Mouse (Mus musculus) CH12.LX (cell line): ENCODE data around the gene Uqcrq. TPM values are rescaled to one million over a fixed set of nuclear protein-coding genes. Genes with fewer than 3 reads are reported as not detected.
A peak's percentile ranks its signal among the peaks of the same experiment; 100 is the strongest.

Experiments used
- DNase-seq: peaks from one replicate; pipeline ENCODE4 v3.0.0-alpha.2; 2013; ENCODE audit errors: extremely low read depth
- H3K27ac ChIP-seq: 2 replicates; pipeline ENCODE4 v1.5.1; 2012; ENCODE audit warnings: low read depth, mild to moderate bottlenecking, control low read depth, moderate library complexity; ENCODE audit not compliant: insufficient read depth
- H3K27me3 ChIP-seq: replicated peaks from 2 replicates; pipeline ENCODE3; 2012; ENCODE audit warnings: inconsistent platforms
- H3K36me3 ChIP-seq, 2 experiments: replicated peaks in 1 of 2; 2 replicates each; pipeline versions ENCODE3 to v1.6.1; 2012; ENCODE audit warnings: inconsistent platforms in 1 of 2, low read length in 1 of 2, mild to moderate bottlenecking in 1 of 2, mixed read lengths in 1 of 2, moderate library complexity in 1 of 2; ENCODE audit not compliant: control insufficient read depth in 1 of 2, insufficient read depth in 1 of 2
- H3K4me1 ChIP-seq, 2 experiments: 2 replicates each; pipeline ENCODE4 v1.6.1; 2012; ENCODE audit warnings: inconsistent platforms in 1 of 2, moderate library complexity in 1 of 2; ENCODE audit not compliant: insufficient read depth in 2 of 2, control insufficient read depth in 1 of 2
- H3K4me2 ChIP-seq: 2 replicates; pipeline ENCODE4 v1.6.1; 2012; ENCODE audit warnings: low read depth, mild to moderate bottlenecking, control low read depth; ENCODE audit not compliant: poor library complexity, insufficient read depth, severe bottlenecking
- H3K4me3 ChIP-seq, 3 experiments: fragments of 150-350 bp in 1 of 3; sonication (generic) in 1 of 3; replicated peaks in 1 of 3; 2 replicates each; pipeline versions ENCODE3 to v1.5.1; 2011 to 2012; ENCODE audit warnings: low read depth in 2 of 3, low read length in 2 of 3, mild to moderate bottlenecking in 2 of 3, moderate library complexity in 2 of 3, control low read depth in 1 of 3, improper control_type of control experiment in 1 of 3, inconsistent platforms in 1 of 3, mixed read lengths in 1 of 3; ENCODE audit not compliant: poor library complexity in 1 of 3
- H3K79me2 ChIP-seq: replicated peaks from 2 replicates; pipeline ENCODE4 v1.6.1; 2012; ENCODE audit warnings: mild to moderate bottlenecking, moderate library complexity; ENCODE audit not compliant: control insufficient read depth, poor library complexity, insufficient read depth, severe bottlenecking; ENCODE audit errors: extremely low read depth
- H3K9ac ChIP-seq: 2 replicates; pipeline ENCODE4 v1.6.1; 2012; ENCODE audit warnings: low read depth, mild to moderate bottlenecking, control low read depth, moderate library complexity; ENCODE audit not compliant: insufficient read depth
- H3K9me3 ChIP-seq: replicated peaks from 2 replicates; pipeline ENCODE3; 2012; ENCODE audit warnings: low read length, inconsistent platforms, mixed read lengths
- CHD1 ChIP-seq: IDR thresholded peaks from 2 replicates; pipeline ENCODE4 v1.6.1; 2012; ENCODE audit warnings: low read depth, low read length, improper control_type of control experiment, inconsistent platforms
- CHD2 ChIP-seq: IDR thresholded peaks from 2 replicates; pipeline ENCODE4 v1.6.1; 2011; ENCODE audit warnings: low read length, improper control_type of control experiment
- CTCF ChIP-seq, 2 experiments: IDR thresholded peaks in 1 of 2; conservative IDR thresholded peaks in 1 of 2; 2 replicates each; pipeline ENCODE4 v1.5.1; 2011 to 2012; ENCODE audit warnings: low read depth in 2 of 2, low read length in 2 of 2, improper control_type of control experiment in 1 of 2, inconsistent platforms in 1 of 2, mild to moderate bottlenecking in 1 of 2, moderate library complexity in 1 of 2
- IRF4 ChIP-seq: IDR thresholded peaks from 2 replicates; pipeline ENCODE4 v1.6.1; 2014; ENCODE audit warnings: low read depth, mild to moderate bottlenecking, inconsistent platforms, low read length, improper control_type of control experiment
- JUND ChIP-seq: conservative IDR thresholded peaks from 2 replicates; pipeline ENCODE4 v1.6.1; 2011; ENCODE audit warnings: low read depth, low read length, improper control_type of control experiment
- KAT2A ChIP-seq: IDR thresholded peaks from 2 replicates; pipeline ENCODE4 v1.6.1; 2012; ENCODE audit warnings: low read length, improper control_type of control experiment, inconsistent platforms; ENCODE audit not compliant: insufficient replicate concordance
- MAX ChIP-seq: IDR thresholded peaks from 2 replicates; pipeline ENCODE4 v1.6.1; 2011; ENCODE audit warnings: low read length, improper control_type of control experiment
- MAZ ChIP-seq: IDR thresholded peaks from 2 replicates; pipeline ENCODE4 v1.6.1; 2012; ENCODE audit warnings: low read depth, mild to moderate bottlenecking, inconsistent platforms, low read length, improper control_type of control experiment, moderate library complexity
- SMC3 ChIP-seq: IDR thresholded peaks from 2 replicates; pipeline ENCODE4 v1.6.1; 2011; ENCODE audit warnings: low read depth, low read length, improper control_type of control experiment
- TBP ChIP-seq: conservative IDR thresholded peaks from 2 replicates; pipeline ENCODE4 v1.6.1; 2011; ENCODE audit warnings: low read depth, low read length, improper control_type of control experiment
- TCF12 ChIP-seq: IDR thresholded peaks from 2 replicates; pipeline ENCODE4 v1.6.1; 2014; ENCODE audit warnings: low read depth, mild to moderate bottlenecking, inconsistent platforms, low read length, improper control_type of control experiment
- dilution Hi-C: fragments of 300-500 bp; cut with MboI; formaldehyde crosslinking; loops from 2 replicates; pipeline ENCODE4 v1.14.3; 2020; ENCODE audit warnings: low sequenced_read_pairs; ENCODE audit not compliant: extremely low pct_unique_long_range_greater_than_20kb, extremely low pct_ligation_motif_present
- in situ Hi-C: fragments of 300-500 bp; cut with MboI; formaldehyde crosslinking; loops from 3 replicates; pipeline ENCODE4 v1.14.3; 2019; ENCODE audit warnings: low sequenced_read_pairs, low pct_ligation_motif_present, low pct_unique_long_range_greater_than_20kb, mixed read lengths
- polyA plus RNA-seq: library from polyadenylated mRNA; unstranded; fragments of >175 nt; gene quantifications from 2 replicates; pipeline ENCODE4 v1.2.1, GENCODE M21; 2012; ENCODE audit warnings: low read depth; ENCODE audit not compliant: insufficient read length
- total RNA-seq, 2 experiments: library from RNA; depleted of rRNA; stranded (reverse); fragments of 300-350 nt in 1 of 2; fragments of >200 nt in 1 of 2; gene quantifications; 2 replicates each; pipeline ENCODE4 v1.2.3; 2012 to 2014

Uqcrq gene
- total and polyA plus RNA-seq, 3 experiments = 120 to 765 (median 168) TPM

DNA sequence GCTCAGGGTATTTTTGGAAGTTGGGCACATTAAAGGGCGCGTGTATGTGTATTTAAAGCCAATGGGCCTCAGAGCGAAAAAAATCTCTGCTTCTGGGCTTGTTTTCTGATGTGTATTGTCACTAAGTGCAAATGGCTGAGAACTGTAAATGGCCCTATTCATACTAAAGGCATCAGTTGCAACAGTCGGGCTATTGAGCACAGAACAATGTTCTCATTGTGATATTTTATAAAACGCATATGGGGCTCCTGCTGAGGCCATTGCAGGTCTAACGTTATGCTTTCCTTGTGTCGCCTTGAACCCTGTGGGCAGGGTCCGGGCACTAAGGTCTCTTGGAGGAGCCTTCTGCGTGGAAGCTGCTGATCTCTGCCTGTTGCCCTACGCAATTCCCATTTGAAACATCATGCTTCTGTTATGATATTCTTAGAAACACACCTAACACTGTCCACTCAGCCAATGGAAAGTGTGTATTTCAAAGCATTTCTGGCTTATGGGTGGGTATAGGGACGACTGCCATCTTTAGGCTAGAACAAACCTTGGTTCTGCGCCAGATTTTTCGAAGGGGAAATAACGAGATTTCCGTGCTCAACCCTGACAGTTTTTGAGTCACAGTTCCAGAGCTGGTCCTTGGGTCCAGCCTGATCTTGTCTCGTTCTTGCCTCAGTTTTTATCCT lies 38.8 kb upstream of the Uqcrq start:
- Histone ChIP-seq H3K4me1 (peaks cover 0 to 3% of the 10 kb centered on the region in 2 experiments; a peak in 1 of 4 replicates), H3K4me2 (peak overlapping the region; percentile 9), H3K79me2 (no peaks in the 10 kb centered on the region), H3K9me3 (no peaks in the 10 kb centered on the region), H3K9ac (no peak overlapping the region), H3K27me3 (peaks cover 8% of the 10 kb centered on the region), H3K36me3 (no peaks in the 10 kb centered on the region), H3K4me3 (no peak overlapping the region), H3K27ac (no peak overlapping the region)
- DNase-seq = no peak
- TF ChIP-seq MAZ = no peak
- TF ChIP-seq CHD2 = no peak
- no peak for TF ChIP-seq TCF12
- TF ChIP-seq MAX = no peak
- TF ChIP-seq TBP = no peak
- in situ Hi-C loops (loop anchor here (5.0 to 10.0 kb wide), 3 partner anchors 93 to 385 kb away; partner anchors contain the start of gene Gm12216), dilution Hi-C loops (no loop called here)

DNA sequence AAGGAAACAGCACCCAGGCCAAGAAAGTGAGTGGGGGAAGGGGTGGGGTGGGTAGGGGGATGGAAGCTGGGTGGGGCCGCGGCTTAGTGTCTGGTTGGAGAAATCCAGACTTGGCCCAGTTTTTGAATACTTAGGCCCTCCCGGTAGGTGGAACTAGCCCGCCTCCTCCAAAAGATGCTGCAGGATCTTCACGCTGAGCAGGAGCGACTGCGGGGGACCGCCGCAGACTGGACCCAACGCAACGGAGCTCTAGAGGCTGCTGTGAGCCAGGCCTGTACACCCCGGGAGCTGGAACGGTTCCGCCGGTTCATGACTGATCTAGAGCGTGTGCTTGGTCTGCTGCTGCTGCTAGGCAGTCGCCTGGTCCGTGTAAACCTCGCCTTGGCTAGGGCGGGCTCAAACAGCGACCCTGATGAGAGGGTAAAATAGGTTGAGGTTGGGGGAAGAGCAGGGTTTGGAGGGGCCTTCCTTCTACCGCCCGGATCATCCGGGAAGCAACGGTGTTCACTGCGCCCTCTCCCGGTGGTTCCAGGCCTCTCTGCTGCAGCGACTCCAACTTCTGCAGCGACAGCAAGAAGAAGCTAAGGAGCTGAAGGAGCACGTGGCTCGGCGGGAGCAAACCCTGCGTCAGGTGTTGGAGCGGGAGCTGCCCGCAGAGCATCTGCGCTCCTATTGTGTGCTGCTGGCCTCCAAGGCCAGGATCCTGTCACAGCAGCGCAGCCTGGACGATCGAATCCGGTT lies 35.8 kb upstream of the Uqcrq start:
- Histone ChIP-seq H3K4me1 (peaks cover 0 to 7% of the 10 kb centered on the region in 2 experiments; a peak in 2 of 4 replicates), H3K27ac (no peak overlapping the region), H3K4me2 (no peak overlapping the region), H3K4me3 (no peak overlapping the region), H3K36me3 (no peaks in the 10 kb centered on the region), H3K9me3 (no peaks in the 10 kb centered on the region), H3K79me2 (no peaks in the 10 kb centered on the region), H3K27me3 (peaks cover 5% of the 10 kb centered on the region), H3K9ac (no peak overlapping the region)
- dilution Hi-C loops (no loop called here), in situ Hi-C loops (loop anchor here (5.0 to 10.0 kb wide), 3 partner anchors 96 to 388 kb away; partner anchors contain the start of gene Gm12216)
- DNase-seq = no peak
- TF ChIP-seq CHD1 = no peak
- 0 out of 2 replicates have a peak, but pooled peaks have one; percentile 23 for TF ChIP-seq SMC3
- TF ChIP-seq KAT2A = no peak
- peak in 1 of 2 experiments; percentile 54; a peak in 2 of 4 replicates for TF ChIP-seq CTCF (conservative IDR thresholded peaks at IDR 0.05 in 1 of 2, IDR thresholded peaks at IDR 0.05 in 1 of 2; ENCODE audit: low read depth in 2 of 2, low read length in 2 of 2)
- no peak for TF ChIP-seq TBP
- no peak for TF ChIP-seq JUND
- no peak for TF ChIP-seq IRF4
- TF ChIP-seq TCF12 = no peak
